Mouse (Mus musculus) myocyte (in vitro differentiated cells): ENCODE results near the gene Arl4d. TPM values are rescaled to one million over a fixed set of nuclear protein-coding genes. Genes with fewer than 3 reads are reported as not detected.
"Not testable (repeated sequence)": the region's sequence is repeated elsewhere in the genome, so short reads cannot be mapped to it uniquely, and the experiment has no call there.

Experiments
- H3K27me3 ChIP-seq: one replicate; pipeline ENCODE4 v1.6.1; 2011; ENCODE audit not compliant: control insufficient read depth, insufficient read depth, insufficient read length
- H3K36me3 ChIP-seq: one replicate; pipeline ENCODE4 v1.6.1; 2011; ENCODE audit not compliant: control insufficient read depth, insufficient read depth
- H3K4me2 ChIP-seq: one replicate; pipeline ENCODE4 v1.6.1; 2011; ENCODE audit warnings: low read depth, control low read depth
- H3K4me3 ChIP-seq: one replicate; pipeline ENCODE4 v1.5.1; 2011; ENCODE audit warnings: mild to moderate bottlenecking, control low read depth, moderate library complexity
- H3K79me2 ChIP-seq: one replicate; pipeline ENCODE4 v1.6.1; 2011; ENCODE audit not compliant: control insufficient read depth, insufficient read depth
- H3ac ChIP-seq: one replicate; pipeline ENCODE4 v1.6.1; 2011; ENCODE audit not compliant: control insufficient read depth, insufficient read length
- CEBPB ChIP-seq: IDR thresholded peaks from 2 replicates; pipeline ENCODE4 v1.6.1; 2011; ENCODE audit warnings: mild to moderate bottlenecking, moderate library complexity; ENCODE audit not compliant: poor library complexity, insufficient read depth, severe bottlenecking
- E2F4 ChIP-seq: IDR thresholded peaks from one replicate; pipeline ENCODE4 v1.6.1; 2011; ENCODE audit warnings: mild to moderate bottlenecking, control low read depth, moderate library complexity; ENCODE audit not compliant: insufficient read depth
- MAX ChIP-seq: IDR thresholded peaks from one replicate; pipeline ENCODE4 v1.6.1; 2011; ENCODE audit warnings: low read depth, mild to moderate bottlenecking, control low read depth
- MYOD1 ChIP-seq, 3 experiments: IDR thresholded peaks; one replicate each; pipeline ENCODE4 v1.6.1; 2011; ENCODE audit warnings: control low read depth in 2 of 3, low read depth in 2 of 3, mild to moderate bottlenecking in 2 of 3, moderate library complexity in 1 of 3; ENCODE audit not compliant: insufficient read length in 2 of 3, control insufficient read depth in 1 of 3
- MYOG ChIP-seq, 3 experiments: IDR thresholded peaks; one replicate each; pipeline ENCODE4 v1.6.1; 2011; ENCODE audit warnings: control low read depth in 2 of 3, low read depth in 2 of 3, mild to moderate bottlenecking in 2 of 3; ENCODE audit not compliant: insufficient read length in 2 of 3, control insufficient read depth in 1 of 3, insufficient read depth in 1 of 3
- POLR2A ChIP-seq: IDR thresholded peaks from one replicate; pipeline ENCODE4 v1.6.1; 2011; ENCODE audit warnings: low read depth, mild to moderate bottlenecking, control low read depth, moderate library complexity; ENCODE audit not compliant: insufficient read length
- POLR2AphosphoS2 ChIP-seq: IDR thresholded peaks from one replicate; pipeline ENCODE4 v1.6.1; 2011; ENCODE audit warnings: low read depth, control low read depth; ENCODE audit not compliant: insufficient read length
- REST ChIP-seq: IDR thresholded peaks from one replicate; pipeline ENCODE4 v1.6.1; 2011; ENCODE audit warnings: mild to moderate bottlenecking, control low read depth, moderate library complexity; ENCODE audit not compliant: insufficient read depth, insufficient read length
- SRF ChIP-seq: IDR thresholded peaks from one replicate; pipeline ENCODE4 v1.6.1; 2011; ENCODE audit warnings: low read depth; ENCODE audit not compliant: control insufficient read depth, insufficient read length
- TCF12 ChIP-seq: IDR thresholded peaks from one replicate; pipeline ENCODE4 v1.6.1; 2011; ENCODE audit warnings: mild to moderate bottlenecking, control low read depth; ENCODE audit not compliant: poor library complexity, insufficient read depth, severe bottlenecking
- TCF3 ChIP-seq: IDR thresholded peaks from one replicate; pipeline ENCODE4 v1.6.1; 2011; ENCODE audit warnings: low read depth, control low read depth; ENCODE audit not compliant: insufficient read length
- USF1 ChIP-seq: IDR thresholded peaks from one replicate; pipeline ENCODE4 v1.6.1; 2011; ENCODE audit warnings: low read depth, mild to moderate bottlenecking, control low read depth, moderate library complexity
- polyA plus RNA-seq: library from polyadenylated mRNA; unstranded; fragments of >200 nt; fragmentation: generic; extraction: Trizol; gene quantifications from one replicate; pipeline ENCODE4 v1.2.1, GENCODE M21; 2012; ENCODE audit warnings: missing spikeins

Arl4d gene
- polyA plus RNA-seq, 1 experiment = 7.7 TPM

DNA sequence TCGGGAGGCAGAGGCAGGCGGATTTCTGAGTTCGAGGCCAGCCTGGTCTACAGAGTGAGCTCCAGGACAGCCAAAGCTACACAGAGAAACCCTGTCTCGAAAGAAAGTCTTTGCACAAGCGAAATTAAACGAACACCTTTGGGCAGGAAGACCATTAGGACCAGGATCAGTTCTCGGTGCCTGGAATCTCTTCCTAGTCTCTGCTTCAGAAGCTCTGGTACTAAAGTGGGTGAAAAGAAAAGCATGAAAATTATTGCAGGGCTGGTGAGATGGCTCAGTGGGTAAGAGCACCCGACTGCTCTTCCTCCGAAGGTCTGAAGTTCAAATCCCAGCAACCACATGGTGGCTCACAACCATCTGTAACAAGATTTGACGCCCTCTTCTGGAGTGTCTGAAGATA lies 18.2 kb upstream of the Arl4d start:
- H3ac ChIP-seq, H3K4me2 ChIP-seq, H3K4me3 ChIP-seq, H3K27me3 ChIP-seq, H3K79me2 ChIP-seq, H3K36me3 ChIP-seq: not testable (repeated sequence)

DNA sequence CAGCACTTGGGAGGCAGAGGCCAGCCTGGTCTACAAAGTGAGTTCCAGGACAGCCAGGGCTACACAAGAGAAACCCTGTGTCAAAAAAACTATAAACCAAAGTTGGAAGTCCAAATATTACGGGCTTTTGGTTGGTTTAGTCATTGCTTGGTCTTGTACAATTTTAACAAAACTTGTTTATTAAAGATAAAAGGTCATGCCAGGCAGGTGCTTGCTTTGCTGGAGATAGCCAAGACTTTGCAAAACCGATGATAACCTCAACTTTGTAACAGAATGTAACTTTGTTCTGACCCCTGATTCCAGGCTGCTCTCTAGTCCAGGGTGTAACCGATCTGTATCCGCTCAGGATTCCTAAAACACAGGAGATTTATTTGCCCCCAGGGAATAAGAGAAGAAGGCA lies 9.0 kb upstream of the Arl4d start:
- Histone ChIP-seq H3K27me3 (peaks cover 11% of the 10 kb centered on the region), H3K79me2 (no peaks in the 10 kb centered on the region), H3ac (no peak overlapping the region), H3K36me3 (no peaks in the 10 kb centered on the region), H3K4me3 (no peak overlapping the region), H3K4me2 (no peak overlapping the region)
- no peak for TF ChIP-seq USF1
- no peak for TF ChIP-seq MYOG (IDR thresholded peaks at IDR 0.05; ENCODE audit: control insufficient read depth in 1 of 3, insufficient read depth in 1 of 3, insufficient read length in 2 of 3, low read depth in 2 of 3)
- no peak for TF ChIP-seq SRF
- TF ChIP-seq TCF12 = no peak
- TF ChIP-seq POLR2A = no peak
- TF ChIP-seq CEBPB = no peak
- TF ChIP-seq TCF3 = no peak
- no peak for TF ChIP-seq POLR2AphosphoS2
- TF ChIP-seq MYOD1 (IDR thresholded peaks at IDR 0.05; ENCODE audit: control insufficient read depth in 1 of 3, insufficient read length in 2 of 3, low read depth in 2 of 3) = no peak
- TF ChIP-seq E2F4 = no peak
- TF ChIP-seq REST = no peak
- TF ChIP-seq MAX = no peak

DNA sequence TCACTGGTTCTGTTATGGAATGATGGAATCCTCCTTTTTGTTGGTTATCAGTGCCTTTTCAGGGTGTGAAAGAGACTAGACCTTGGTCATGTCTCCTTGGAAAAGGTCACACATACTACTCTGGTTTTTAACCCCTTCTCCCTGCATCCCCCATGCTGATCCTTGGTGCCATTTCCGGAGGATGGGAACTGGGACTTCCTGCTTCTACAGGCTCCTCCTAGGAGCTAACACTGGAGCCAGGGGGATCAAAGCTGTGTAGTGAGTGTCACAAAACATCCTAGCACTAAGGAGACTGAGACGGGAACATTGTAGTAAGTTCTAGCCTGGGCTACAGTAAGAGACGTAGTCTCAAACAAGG lies 7.8 kb upstream of the Arl4d start:
- Histone ChIP-seq H3ac (no peak overlapping the region), H3K36me3 (no peaks in the 10 kb centered on the region), H3K27me3 (peaks cover 11% of the 10 kb centered on the region), H3K79me2 (no peaks in the 10 kb centered on the region), H3K4me3 (no peak overlapping the region), H3K4me2 (peak overlapping the region; percentile 78)
- TF ChIP-seq REST = no peak
- no peak for TF ChIP-seq POLR2AphosphoS2
- TF ChIP-seq POLR2A = no peak
- no peak for TF ChIP-seq E2F4
- TF ChIP-seq MAX = no peak
- no peak for TF ChIP-seq USF1
- TF ChIP-seq SRF = no peak
- no peak for TF ChIP-seq TCF3
- no peak for TF ChIP-seq TCF12
- no peak for TF ChIP-seq MYOD1 (IDR thresholded peaks at IDR 0.05; ENCODE audit: control insufficient read depth in 1 of 3, insufficient read length in 2 of 3, low read depth in 2 of 3)
- TF ChIP-seq MYOG (IDR thresholded peaks at IDR 0.05; ENCODE audit: control insufficient read depth in 1 of 3, insufficient read depth in 1 of 3, insufficient read length in 2 of 3, low read depth in 2 of 3) = no peak
- no peak for TF ChIP-seq CEBPB

DNA sequence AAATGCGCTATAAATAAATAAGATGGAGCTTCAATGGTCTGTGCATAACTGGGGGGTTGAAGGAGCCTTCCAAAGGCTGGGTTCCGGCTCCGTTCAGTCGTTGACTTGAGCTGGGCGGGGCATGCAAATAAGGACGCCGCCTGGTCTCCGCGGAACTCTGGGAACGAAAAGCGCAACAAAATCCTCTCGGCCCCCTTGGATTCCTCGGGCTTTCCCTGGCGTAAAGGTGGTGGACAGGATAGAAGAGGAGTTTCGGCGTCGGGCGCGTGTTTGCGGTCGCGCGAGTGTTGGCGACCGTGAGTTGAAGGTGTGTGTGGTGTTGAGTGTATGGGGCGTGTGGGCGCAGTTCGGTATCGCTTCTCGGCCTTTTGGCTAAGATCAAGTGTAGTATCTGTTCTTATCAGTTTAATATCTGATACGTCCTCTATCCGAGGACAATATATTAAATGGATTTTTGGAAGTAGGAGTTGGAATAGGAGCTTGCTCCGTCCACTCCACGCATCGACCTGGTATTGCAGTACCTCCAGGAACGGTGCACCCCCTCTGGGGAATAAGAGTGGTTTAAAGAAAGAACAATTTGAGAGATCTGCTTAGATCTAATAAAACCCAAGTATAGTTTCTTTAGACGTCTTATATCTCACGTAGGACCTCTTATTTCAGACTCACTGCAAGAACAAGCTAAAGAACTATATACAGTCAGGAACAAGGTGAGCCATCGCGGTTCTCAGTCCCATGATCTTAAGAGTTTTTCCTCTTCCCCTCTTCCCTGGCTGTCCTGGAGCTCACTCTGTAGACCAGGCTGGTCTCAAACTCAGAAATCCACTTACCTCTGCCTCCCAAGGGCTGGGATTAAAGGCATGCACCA lies 7.2 kb upstream of the Arl4d start:
- Histone ChIP-seq H3K4me2 (peak overlapping the region; percentile 78), H3K27me3 (peaks cover 11% of the 10 kb centered on the region)
- H3K36me3 ChIP-seq, H3K4me3 ChIP-seq, H3ac ChIP-seq, H3K79me2 ChIP-seq: not testable (repeated sequence)
- peak; percentile 67 for TF ChIP-seq POLR2AphosphoS2
- peak; percentile 80 for TF ChIP-seq POLR2A
- TF ChIP-seq CEBPB = peak; percentile 40; the same call in 1 of the 2 replicates

DNA sequence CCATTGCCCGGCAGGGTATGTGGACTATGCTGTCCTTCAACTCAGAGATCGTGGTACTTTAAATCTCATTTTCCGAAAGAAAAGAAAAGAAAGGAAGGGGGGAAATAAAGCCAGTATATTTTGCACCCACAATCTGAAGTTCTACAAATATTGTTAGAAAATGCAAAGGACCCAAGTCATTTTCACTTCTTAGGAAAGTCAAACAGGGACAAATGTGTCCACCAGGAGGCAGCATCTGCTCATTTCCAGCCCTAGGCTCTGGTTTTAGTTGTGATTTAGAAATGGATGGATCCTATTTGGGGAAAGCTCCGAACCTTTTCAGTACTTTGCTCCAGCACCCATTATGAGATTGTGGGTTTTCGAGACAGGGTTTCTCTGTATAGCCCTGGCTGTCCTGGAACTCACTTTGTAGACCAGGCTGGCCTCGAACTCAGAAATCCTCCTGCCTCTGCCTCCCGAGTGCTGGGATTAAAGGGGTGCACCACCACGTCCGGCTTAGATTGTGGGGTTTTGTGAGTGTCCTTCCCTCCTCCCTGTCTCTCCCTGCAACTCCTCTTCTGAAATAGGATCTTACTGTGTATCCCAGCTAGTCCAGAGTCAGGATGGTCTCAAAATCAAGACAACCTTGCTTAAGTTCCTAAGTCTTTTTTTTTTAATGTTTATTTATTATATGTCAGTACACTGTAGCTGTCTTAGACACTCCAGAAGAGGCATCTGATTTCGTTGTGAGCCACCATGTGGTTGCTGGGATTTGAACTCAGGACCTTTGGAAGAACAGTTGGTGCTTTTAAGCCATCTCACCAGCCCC lies 6.4 kb upstream of the Arl4d start:
- no peak overlapping the region for H3K4me2 ChIP-seq
- no peaks in the 10 kb centered on the region for H3K36me3 ChIP-seq
- H3K27me3 ChIP-seq = peaks cover 8% of the 10 kb centered on the region
- TF ChIP-seq TCF3 (no peak), REST (no peak), CEBPB (no peak), MYOD1 (IDR thresholded peaks at IDR 0.05; ENCODE audit: control insufficient read depth in 1 of 3, insufficient read length in 2 of 3, low read depth in 2 of 3) (no peak), MYOG (IDR thresholded peaks at IDR 0.05; ENCODE audit: control insufficient read depth in 1 of 3, insufficient read depth in 1 of 3, insufficient read length in 2 of 3, low read depth in 2 of 3) (no peak), MAX (no peak), USF1 (no peak), POLR2A (no peak)
- H3K4me3 ChIP-seq = no peak overlapping the region
- H3ac ChIP-seq = no peak overlapping the region
- no peaks in the 10 kb centered on the region for H3K79me2 ChIP-seq
